Mouse (Mus musculus) liver, adult 2 months (tissue): ENCODE data around the gene Ccdc144b.

ENCODE experiments used
- CTCF ChIP-seq: fragments of 200-500 bp; IDR thresholded peaks from 2 replicates; pipeline ENCODE4 v1.5.1; 2011; ENCODE audit warnings: low read depth, low read length, control low read depth
- POLR2A ChIP-seq: fragments of 200-500 bp; IDR thresholded peaks from 2 replicates; pipeline ENCODE4 v1.6.1; 2011; ENCODE audit warnings: low read length, control low read depth; ENCODE audit not compliant: insufficient read depth; ENCODE audit errors: extremely low read depth

GRCm38 (mm10) chr3:36064592-36065061 is 11.3 kb upstream of the Ccdc144b start:
- TF ChIP-seq CTCF: no peak
- TF ChIP-seq POLR2A: no peak
